Mouse (Mus musculus) embryonic facial prominence, embryonic 13.5 days (tissue): Measurements from ENCODE around the gene Fam192a. TPM values are rescaled to one million over a fixed set of nuclear protein-coding genes. Genes with fewer than 3 reads are reported as not detected.

Experiments
- ATAC-seq: fragments of 200-750 bp; cut with Nextera tagmentation; 2 replicates; pipeline ENCODE4 v1.8.0; 2017; ENCODE audit warnings: low read depth; ENCODE audit not compliant: insufficient number of reproducible peaks, insufficient read depth, low FRiP score, low TSS enrichment
- H3K27ac ChIP-seq: fragments of 300-500 bp; sonication (generic); 2 replicates; pipeline ENCODE4 v1.5.1; 2015; ENCODE audit warnings: moderate library complexity, mild to moderate bottlenecking, inconsistent platforms
- H3K27me3 ChIP-seq: fragments of 300-500 bp; sonication (generic); 2 replicates; pipeline ENCODE4 v1.6.1; 2015; ENCODE audit warnings: mild to moderate bottlenecking, inconsistent platforms
- H3K36me3 ChIP-seq: fragments of 300-500 bp; sonication (generic); 2 replicates; pipeline ENCODE4 v1.6.1; 2015; ENCODE audit warnings: mild to moderate bottlenecking, inconsistent platforms
- H3K4me1 ChIP-seq: fragments of 300-500 bp; sonication (generic); 2 replicates; pipeline ENCODE4 v1.6.1; 2015; ENCODE audit warnings: inconsistent platforms
- H3K4me2 ChIP-seq: fragments of 300-500 bp; sonication (generic); 2 replicates; pipeline ENCODE4 v1.6.1; 2015; ENCODE audit warnings: moderate library complexity, mild to moderate bottlenecking, inconsistent platforms
- H3K4me3 ChIP-seq: fragments of 300-500 bp; sonication (generic); 2 replicates; pipeline ENCODE4 v1.5.1; 2015; ENCODE audit warnings: mild to moderate bottlenecking, inconsistent platforms
- H3K9ac ChIP-seq: fragments of 300-500 bp; sonication (generic); 2 replicates; pipeline ENCODE4 v1.6.1; 2015; ENCODE audit warnings: mild to moderate bottlenecking, inconsistent platforms
- H3K9me3 ChIP-seq: fragments of 300-500 bp; sonication (generic); 2 replicates; pipeline ENCODE4 v1.6.1; 2016; ENCODE audit warnings: inconsistent platforms
- WGBS: fragments of 180-500 bp; shearing (Covaris S2); methylation state at CpG from one replicate; pipeline ENCODE4 v1.1.7; 2015; ENCODE audit warnings: mixed read lengths; 5-methylcytosine and 5-hydroxymethylcytosine counted together
- polyA plus RNA-seq: library from polyadenylated mRNA; unstranded; fragments of >200 nt; fragmentation: Nextera tagmentation; extraction: Ambion mirVana; gene quantifications from 2 replicates; pipeline ENCODE4 v1.2.1, GENCODE M21; 2015

Fam192a gene
- polyA plus RNA-seq, 1 experiment from 2014 or later = 77.1 TPM

- Histone ChIP-seq H3K4me2 (no peak overlapping the region), H3K4me1 (peaks cover 6% of the 10 kb centered on the region; the same call in 1 of the 2 replicates), H3K4me3 (no peak overlapping the region), H3K36me3 (no peaks in the 10 kb centered on the region), H3K9me3 (no peaks in the 10 kb centered on the region), H3K27me3 (no peaks in the 10 kb centered on the region), H3K27ac (no peak overlapping the region), H3K9ac (no peak overlapping the region)
- ATAC-seq = no peak
- WGBS = 47% methylated on average over 5 of the region's 5 CpGs
These were observed 52.3 kb downstream of the Fam192a start for GRCm38 (mm10) chr8:94549482-94549881.

DNA sequence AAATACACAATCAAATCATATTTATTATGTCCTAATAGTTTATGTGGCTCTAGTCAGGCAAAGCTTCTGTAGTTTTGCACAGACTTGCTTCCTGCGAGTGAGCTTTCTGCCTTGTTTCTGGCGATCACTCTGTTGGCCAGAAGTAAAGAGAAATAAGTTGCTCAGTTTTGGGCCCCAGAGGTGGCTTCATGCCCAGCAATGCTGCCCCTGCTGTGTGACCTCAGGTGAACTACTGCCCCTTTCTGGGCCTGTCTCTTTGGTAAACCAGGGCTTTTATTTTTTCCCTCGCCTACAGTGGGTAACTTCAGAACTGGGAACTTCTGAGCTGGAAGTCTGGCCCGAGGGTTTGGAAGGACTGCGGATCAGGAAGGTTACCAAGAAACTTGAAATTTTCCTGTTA is 52.8 kb downstream of the Fam192a start:
- Histone ChIP-seq H3K4me2 (no peak overlapping the region), H3K9ac (no peak overlapping the region), H3K9me3 (no peaks in the 10 kb centered on the region), H3K27me3 (no peaks in the 10 kb centered on the region), H3K27ac (no peak overlapping the region), H3K4me3 (no peak overlapping the region), H3K4me1 (peaks cover 10% of the 10 kb centered on the region), H3K36me3 (no peaks in the 10 kb centered on the region)
- 52% methylated on average over 5 of the region's 5 CpGs for WGBS
- ATAC-seq = no peak

- H3K36me3 ChIP-seq = no peaks in the 10 kb centered on the region
- WGBS = 36% methylated on average over 8 of the region's 8 CpGs
- 0 out of 2 replicates have a peak, but pooled peaks have one; percentile 15 for ATAC-seq
- H3K4me3 ChIP-seq = no peak overlapping the region
- H3K4me2 ChIP-seq = peak overlapping the region; percentile 37
- H3K27ac ChIP-seq = no peak overlapping the region
- no peaks in the 10 kb centered on the region for H3K9me3 ChIP-seq
- H3K9ac ChIP-seq = peak overlapping the region; percentile 46; the same call in 1 of the 2 replicates
- H3K27me3 ChIP-seq = no peaks in the 10 kb centered on the region
- peaks cover 9% of the 10 kb centered on the region for H3K4me1 ChIP-seq
These were observed 57.8 kb downstream of the Fam192a start for GRCm38 (mm10) chr8:94543981-94544380.

DNA sequence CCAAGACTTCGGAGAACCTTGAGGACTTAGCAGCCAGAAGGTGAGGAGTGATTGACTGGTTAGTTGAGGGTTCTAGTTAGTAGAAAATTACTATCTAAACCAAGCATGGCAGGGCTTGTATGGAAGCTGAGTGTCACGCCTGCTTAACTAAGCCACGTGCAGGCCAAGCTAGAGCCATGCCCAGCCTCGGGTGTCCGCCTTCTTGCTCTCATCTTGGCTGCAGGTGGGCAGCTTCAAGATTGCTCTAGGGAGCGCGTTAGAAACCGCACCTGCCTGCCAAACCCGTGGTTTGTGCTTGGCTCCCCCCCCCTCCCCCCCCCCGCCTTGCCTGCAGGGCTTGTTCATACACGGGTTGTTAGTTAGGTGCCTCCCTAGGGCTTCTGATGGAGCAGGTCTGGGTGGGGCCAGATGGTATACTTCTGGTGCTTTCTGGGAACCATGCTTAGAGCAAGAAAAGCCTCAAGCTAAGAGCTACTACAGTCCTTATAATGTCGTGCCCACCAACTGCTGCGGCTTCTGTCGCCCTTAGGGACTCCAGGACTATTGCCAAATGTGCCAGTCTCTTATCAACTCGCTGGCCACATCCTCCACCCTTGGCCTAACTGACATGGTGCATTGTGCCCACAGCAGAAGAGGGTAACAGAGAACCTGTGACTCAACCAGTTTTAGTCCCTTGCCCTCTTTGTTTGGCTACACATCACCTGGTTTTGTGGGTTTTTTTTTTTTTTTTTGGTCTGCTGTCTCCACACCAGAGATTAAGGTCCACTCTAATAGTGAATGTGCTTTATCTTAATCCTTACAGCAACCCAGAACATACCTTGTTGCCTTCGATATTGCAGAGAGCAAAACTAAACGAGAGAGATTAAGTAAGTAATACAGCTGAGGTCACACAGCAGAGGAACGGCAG is 60.7 kb downstream of the Fam192a start:
- Histone ChIP-seq H3K27me3 (peaks cover 4% of the 10 kb centered on the region; the same call in 1 of the 2 replicates), H3K9ac (no peak overlapping the region), H3K4me3 (no peak overlapping the region), H3K27ac (no peak overlapping the region), H3K9me3 (no peaks in the 10 kb centered on the region), H3K4me1 (peaks cover 9% of the 10 kb centered on the region), H3K36me3 (no peaks in the 10 kb centered on the region), H3K4me2 (no peak overlapping the region)
- ATAC-seq = no peak
- WGBS = 67% methylated on average over 18 of the region's 18 CpGs

DNA sequence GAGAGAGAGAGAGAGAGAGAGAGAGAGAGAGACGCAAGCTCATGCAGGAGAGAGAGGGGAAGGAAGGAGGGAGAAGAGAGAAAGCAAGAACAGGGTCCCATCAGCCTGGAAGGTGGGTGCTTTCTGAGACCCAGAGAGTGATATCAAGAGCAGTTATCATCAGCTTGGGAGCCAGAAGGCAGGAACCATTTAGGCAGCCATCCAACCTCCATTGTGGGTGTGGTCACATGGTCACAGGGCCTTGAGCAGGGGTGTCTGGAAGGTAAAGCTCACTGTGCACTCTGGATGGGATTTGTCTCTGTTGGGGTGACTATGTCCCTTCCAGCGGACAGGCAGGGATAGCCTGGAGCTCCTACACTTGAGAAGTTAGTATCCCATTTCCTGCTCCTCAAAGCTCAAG is 61.8 kb downstream of the Fam192a start:
- Histone ChIP-seq H3K4me1 (peaks cover 9% of the 10 kb centered on the region), H3K36me3 (no peaks in the 10 kb centered on the region), H3K27me3 (peaks cover 13% of the 10 kb centered on the region), H3K9me3 (no peaks in the 10 kb centered on the region), H3K27ac (no peak overlapping the region), H3K4me2 (no peak overlapping the region), H3K4me3 (no peak overlapping the region), H3K9ac (no peak overlapping the region)
- no peak for ATAC-seq
- 84% methylated on average over 2 of the region's 2 CpGs for WGBS

- 74% methylated on average over 2 of the region's 2 CpGs for WGBS
- no peak for ATAC-seq
- peaks cover 9% of the 10 kb centered on the region; the same call in 1 of the 2 replicates for H3K4me1 ChIP-seq
- no peak overlapping the region for H3K9ac ChIP-seq
- no peaks in the 10 kb centered on the region for H3K9me3 ChIP-seq
- H3K27ac ChIP-seq = no peak overlapping the region
- H3K27me3 ChIP-seq = peaks cover 38% of the 10 kb centered on the region
- no peaks in the 10 kb centered on the region for H3K36me3 ChIP-seq
- H3K4me3 ChIP-seq = no peak overlapping the region
- H3K4me2 ChIP-seq = no peak overlapping the region
These were observed 64.3 kb downstream of the Fam192a start for GRCm38 (mm10) chr8:94537456-94537855.

DNA sequence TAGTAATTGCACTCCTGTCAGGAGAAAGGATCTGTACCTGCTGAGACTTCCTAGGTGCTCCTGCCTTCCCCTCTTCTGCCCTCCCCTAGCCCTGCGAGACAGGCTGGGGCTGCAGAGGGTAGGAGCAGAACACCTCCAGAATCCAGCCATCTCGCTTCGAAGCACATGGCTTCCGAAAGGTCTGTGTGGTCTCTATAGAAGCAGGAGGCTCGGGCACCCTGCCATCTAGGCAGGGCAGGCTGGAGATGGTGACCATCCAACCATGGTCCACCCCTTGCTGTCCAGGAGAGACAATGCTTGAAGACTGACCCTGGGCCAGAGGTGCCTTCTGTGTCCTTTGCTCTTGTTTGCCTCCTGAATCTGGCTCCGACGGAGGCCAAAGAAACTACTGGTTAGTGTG is 66.2 kb downstream of the Fam192a start:
- 83% methylated on average over 7 of the region's 7 CpGs for WGBS
- no peaks in the 10 kb centered on the region for H3K36me3 ChIP-seq
- H3K4me1 ChIP-seq = peaks cover 15% of the 10 kb centered on the region
- H3K4me3 ChIP-seq = no peak overlapping the region
- no peak overlapping the region for H3K27ac ChIP-seq
- peaks cover 51% of the 10 kb centered on the region for H3K27me3 ChIP-seq
- no peak overlapping the region for H3K4me2 ChIP-seq
- ATAC-seq = no peak
- no peak overlapping the region for H3K9ac ChIP-seq
- H3K9me3 ChIP-seq = no peaks in the 10 kb centered on the region

DNA sequence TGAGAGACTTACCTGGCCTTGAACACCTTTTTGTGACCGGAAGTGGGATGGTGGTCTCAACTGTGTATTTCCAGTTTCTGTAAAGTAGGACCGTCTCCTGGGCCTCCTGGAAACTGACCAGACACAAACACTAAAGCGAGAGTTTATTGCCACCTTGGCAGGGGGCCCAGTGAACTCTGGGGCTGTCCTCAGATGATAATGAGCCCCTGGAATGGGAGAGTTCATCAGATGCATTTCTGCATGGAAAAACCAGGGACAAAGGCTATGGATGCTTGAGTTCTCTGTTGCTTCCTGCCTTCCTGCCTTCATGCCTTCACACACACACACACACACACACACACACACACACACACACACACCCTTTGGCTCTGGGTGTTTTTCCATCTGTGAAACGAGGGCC is 67.2 kb downstream of the Fam192a start:
- Histone ChIP-seq H3K27me3 (peaks cover 51% of the 10 kb centered on the region), H3K4me3 (no peak overlapping the region), H3K4me2 (no peak overlapping the region), H3K4me1 (peaks cover 15% of the 10 kb centered on the region), H3K9ac (no peak overlapping the region), H3K27ac (no peak overlapping the region), H3K9me3 (no peaks in the 10 kb centered on the region), H3K36me3 (no peaks in the 10 kb centered on the region)
- 58% methylated on average over 4 of the region's 4 CpGs for WGBS
- no peak for ATAC-seq

DNA sequence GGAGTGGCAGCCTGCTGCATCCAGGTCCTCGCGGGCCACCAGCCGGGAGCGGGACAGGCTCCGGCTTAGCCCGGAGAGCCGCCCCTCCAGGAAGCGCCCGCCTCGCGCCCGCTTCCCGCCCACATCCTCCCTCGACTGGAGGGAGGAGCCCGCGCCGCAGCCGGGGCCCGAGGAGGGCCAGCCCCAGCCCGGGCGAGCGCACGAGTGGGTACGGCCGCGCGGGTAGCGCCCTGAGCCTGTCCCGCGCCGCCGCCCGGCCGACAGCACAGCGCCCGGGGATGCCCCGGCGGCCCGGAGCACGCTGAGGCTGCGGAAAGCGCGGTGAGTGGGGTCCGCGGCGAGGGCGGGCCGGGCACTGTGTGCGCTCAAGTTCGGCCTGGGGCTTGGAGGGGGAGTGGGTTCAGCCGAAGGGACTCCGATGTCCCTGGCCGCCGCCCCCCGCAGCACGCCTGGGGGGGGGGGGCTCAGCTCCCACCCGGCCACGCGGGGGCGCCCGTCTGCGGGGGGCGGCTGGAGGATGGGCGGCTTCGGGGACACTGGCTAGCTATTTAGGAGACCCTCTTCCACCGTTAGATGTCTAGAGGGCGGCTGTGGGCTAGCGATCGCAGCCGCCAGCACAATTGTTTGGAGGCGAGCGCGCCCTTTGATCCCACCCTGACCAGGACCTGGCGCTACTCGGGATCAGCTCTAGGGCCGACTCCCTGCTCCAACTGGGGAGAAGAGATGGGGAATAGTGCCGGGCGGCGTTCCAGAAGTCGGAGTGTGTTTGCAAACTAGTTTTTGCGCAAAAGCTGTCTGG is 68.7 kb downstream of the Fam192a start, which contains the start of gene Cpne2:
TSS of gene Cpne2 (plus strand) at position 118 of the 799 bp plus-strand sequence.
- Histone ChIP-seq H3K4me1 (peaks cover 15% of the 10 kb centered on the region), H3K9ac (peak within 1 kb of the TSS; percentile 85), H3K36me3 (no peaks in the 10 kb centered on the region), H3K27ac (no peak within 1 kb of the TSS), H3K4me2 (peak within 1 kb of the TSS; percentile 95), H3K27me3 (peaks cover 51% of the 10 kb centered on the region), H3K4me3 (peak within 1 kb of the TSS; percentile 64), H3K9me3 (no peaks in the 10 kb centered on the region)
- ATAC-seq = peak; percentile 67
- under 1% methylated on average over 41 of the region's 81 CpGs for WGBS

- Histone ChIP-seq H3K4me2 (peak overlapping the region; percentile 95), H3K36me3 (no peaks in the 10 kb centered on the region), H3K4me3 (peak overlapping the region; percentile 64), H3K27ac (no peak overlapping the region), H3K4me1 (peaks cover 15% of the 10 kb centered on the region), H3K9ac (peak overlapping the region; percentile 85), H3K9me3 (no peaks in the 10 kb centered on the region), H3K27me3 (peaks cover 51% of the 10 kb centered on the region)
- under 1% methylated on average over 34 of the region's 34 CpGs for WGBS
- ATAC-seq = no peak; the same call in 1 of the 2 replicates
These were observed 69.3 kb downstream of the Fam192a start for GRCm38 (mm10) chr8:94532525-94532872.

GRCm38 (mm10) chr8:94532000-94532399 is 69.8 kb downstream of the Fam192a start:
- H3K9ac ChIP-seq = peak overlapping the region; percentile 85
- peak overlapping the region; percentile 95 for H3K4me2 ChIP-seq
- no peaks in the 10 kb centered on the region for H3K36me3 ChIP-seq
- peaks cover 48% of the 10 kb centered on the region for H3K27me3 ChIP-seq
- no peak for ATAC-seq
- WGBS = 2% methylated on average over 8 of the region's 8 CpGs
- H3K9me3 ChIP-seq = no peaks in the 10 kb centered on the region
- no peak overlapping the region for H3K27ac ChIP-seq
- H3K4me3 ChIP-seq = peak overlapping the region; percentile 64
- peaks cover 15% of the 10 kb centered on the region for H3K4me1 ChIP-seq
